Mouse (Mus musculus) spleen, postnatal 0 days (tissue): ENCODE data around the gene Sdr39u1. TPM values are rescaled to one million over a fixed set of nuclear protein-coding genes. Genes with fewer than 3 reads are reported as not detected.

Experiments used
- polyA plus RNA-seq: library from polyadenylated mRNA; unstranded; fragments of >200 nt; fragmentation: Nextera tagmentation; extraction: Ambion mirVana; gene quantifications from 2 replicates; pipeline ENCODE4 v1.2.1, GENCODE M21; 2015

Gene Sdr39u1
- 22.0 and 25.5 TPM in 2 replicates for polyA plus RNA-seq

DNA sequence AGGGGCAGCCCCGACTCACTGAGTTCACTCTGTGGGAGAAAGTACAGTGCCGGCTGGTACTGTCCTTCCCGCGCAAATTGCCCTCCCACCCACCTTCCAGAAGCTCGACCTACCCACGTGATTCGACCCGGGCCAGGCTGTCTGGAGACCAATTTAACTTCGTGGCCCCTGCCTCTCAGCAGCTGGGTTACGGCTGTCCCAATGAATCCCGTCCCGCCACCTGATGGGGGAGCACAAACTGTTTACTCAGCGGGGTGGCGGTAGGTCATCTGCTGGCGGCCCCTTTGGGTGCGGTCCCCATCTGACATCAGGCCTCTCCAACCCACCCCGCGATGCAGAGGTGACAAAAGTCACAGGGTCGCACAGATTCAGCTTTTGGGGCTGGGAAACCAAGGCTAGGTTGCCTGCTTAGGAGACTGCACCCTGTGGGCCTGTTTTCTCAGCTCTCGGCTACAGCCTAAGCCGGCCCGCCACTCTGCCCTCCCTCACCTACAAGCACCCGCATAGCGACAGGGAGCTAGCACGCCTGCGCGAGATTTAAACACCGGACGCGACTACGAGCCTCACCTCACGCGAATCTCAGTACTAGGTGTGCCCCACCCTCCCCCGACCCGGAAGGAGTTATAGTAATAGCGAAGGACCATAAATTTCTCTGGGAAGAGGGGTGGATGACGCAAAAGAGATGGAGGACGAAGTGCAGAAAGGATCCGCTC, at the start of gene Sdr39u1:
TSS of gene Sdr39u1 (minus strand) at position 593 of the 713 bp plus-strand sequence.

GRCm38 (mm10) chr14:55944575-55944974, 44.5 kb upstream of the Sdr39u1 start, which contains the start of gene Cma1:
Cma1 (minus strand) TSS chr14:55944675.

GRCm38 (mm10) chr14:55884713-55885113, 15.4 kb downstream of the Sdr39u1 start, which contains the start of gene Khnyn:
Khnyn (plus strand) TSS chr14:55884947.

GRCm38 (mm10) chr14:55884166-55884565, 15.9 kb downstream of the Sdr39u1 start, which contains the start of gene Cbln3:
Cbln3 (minus strand) TSS chr14:55884392.

DNA sequence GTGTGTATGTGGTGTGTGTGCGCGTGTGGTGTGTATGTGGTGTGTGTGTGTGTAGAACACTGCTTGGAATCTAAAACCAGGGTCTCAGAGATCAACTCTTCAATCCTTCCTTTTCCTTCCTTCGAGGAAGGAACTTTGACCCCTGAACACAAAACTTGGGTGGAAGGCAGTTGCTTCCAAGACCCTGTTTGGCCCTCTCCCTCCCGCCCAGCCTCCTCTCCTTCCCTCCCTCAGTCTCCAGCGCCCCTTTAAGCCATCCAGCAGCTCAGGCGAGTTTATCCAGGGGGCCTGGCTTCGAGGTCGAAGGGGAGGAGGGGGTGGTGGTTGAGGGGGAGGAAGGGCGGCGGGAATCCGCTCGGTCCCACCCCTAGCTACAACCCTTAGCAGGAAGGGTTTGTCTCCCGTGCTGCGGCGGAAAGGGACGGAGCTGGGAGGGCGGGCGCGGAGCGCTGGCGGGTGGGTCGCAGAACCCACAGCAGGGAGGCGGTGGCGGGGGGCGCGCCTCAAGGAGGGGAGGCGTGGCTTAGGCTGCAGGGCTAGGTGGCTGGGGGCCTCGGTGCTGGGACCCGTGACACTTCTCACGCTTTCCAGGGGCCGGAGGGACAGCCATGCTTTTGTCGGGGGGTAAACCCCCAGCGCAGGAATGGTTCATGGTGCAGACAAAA, 46.3 kb downstream of the Sdr39u1 start, which contains the start of gene Nynrin:
TSS of gene Nynrin (plus strand) at position 390 of the 665 bp plus-strand sequence.

Other genes with a start within 250 kb of the Sdr39u1 start
- gene Mdp1, start 239.8 kb downstream of the Sdr39u1 start, polyA plus RNA-seq: 30.4 TPM in 2 replicates
- 27.5 and 30.5 TPM in 2 replicates for gene Gmpr2, start 228.4 kb downstream of the Sdr39u1 start, polyA plus RNA-seq
- gene Nedd8, start 228.2 kb downstream of the Sdr39u1 start, polyA plus RNA-seq: 303 and 330 TPM in 2 replicates
- gene Tinf2, start 218.5 kb downstream of the Sdr39u1 start, polyA plus RNA-seq: 25.8 and 29.4 TPM in 2 replicates
- 1.5 and 2.0 TPM in 2 replicates for gene Tgm1, start 186.4 kb downstream of the Sdr39u1 start, polyA plus RNA-seq
- 9.9 and 14.2 TPM in 2 replicates for gene Rabggta, start 178.0 kb downstream of the Sdr39u1 start, polyA plus RNA-seq
- 29.1 and 35.1 TPM in 2 replicates for gene Dhrs1, start 154.6 kb downstream of the Sdr39u1 start, polyA plus RNA-seq
- gene Nop9, start 154.6 kb downstream of the Sdr39u1 start, polyA plus RNA-seq: 28.7 and 31.5 TPM in 2 replicates
- gene Cideb, start 141.8 kb downstream of the Sdr39u1 start, polyA plus RNA-seq: 0.23 TPM in 1 of 2 replicates, not detected in the other
- gene Ltb4r2, start 138.9 kb downstream of the Sdr39u1 start, polyA plus RNA-seq: 0.49 and 0.78 TPM in 2 replicates
- gene Ltb4r1, start 134.3 kb downstream of the Sdr39u1 start, polyA plus RNA-seq: 33.2 and 51.6 TPM in 2 replicates
- 1.9 and 3.1 TPM in 2 replicates for gene Adcy4, start 116.2 kb downstream of the Sdr39u1 start, polyA plus RNA-seq
- 28.4 and 31.4 TPM in 2 replicates for gene Ripk3, start 111.4 kb downstream of the Sdr39u1 start, polyA plus RNA-seq
- 4.8 and 7.3 TPM in 2 replicates for gene Nfatc4, start 77.1 kb downstream of the Sdr39u1 start, polyA plus RNA-seq
- 1.6 and 2.8 TPM in 2 replicates for gene Nynrin, start 46.3 kb downstream of the Sdr39u1 start, polyA plus RNA-seq
- gene Cbln3, start 15.9 kb downstream of the Sdr39u1 start, polyA plus RNA-seq: 0.05 and 0.22 TPM in 2 replicates
- 7.6 and 10.2 TPM in 2 replicates for gene Khnyn, start 15.3 kb downstream of the Sdr39u1 start, polyA plus RNA-seq
- gene Cma1, start 44.4 kb upstream of the Sdr39u1 start, polyA plus RNA-seq: 249 and 554 TPM in 2 replicates
- 0.45 and 0.92 TPM in 2 replicates for gene Cma2, start 50.7 kb upstream of the Sdr39u1 start, polyA plus RNA-seq
- 0.36 and 0.63 TPM in 2 replicates for gene Mcpt1, start 117.7 kb upstream of the Sdr39u1 start, polyA plus RNA-seq
- gene Mcpt9, start 130.2 kb upstream of the Sdr39u1 start, polyA plus RNA-seq: not detected in 2 replicates
- gene Mcpt2, start 141.7 kb upstream of the Sdr39u1 start, polyA plus RNA-seq: 2.1 and 4.4 TPM in 2 replicates
- gene Mcpt4, start 162.0 kb upstream of the Sdr39u1 start, polyA plus RNA-seq: 129 and 337 TPM in 2 replicates
- 32.2 and 48.0 TPM in 2 replicates for gene Mcpt8, start 185.0 kb upstream of the Sdr39u1 start, polyA plus RNA-seq
- 81.1 and 110 TPM in 2 replicates for gene Ctsg, start 202.3 kb upstream of the Sdr39u1 start, polyA plus RNA-seq
- gene Gzme, start 220.3 kb upstream of the Sdr39u1 start, polyA plus RNA-seq: not detected in 2 replicates
- not detected in 2 replicates for gene Gzmd, start 232.3 kb upstream of the Sdr39u1 start, polyA plus RNA-seq